Mouse (Mus musculus): Measurements from ENCODE around the gene Celf1.
"Not testable (repeated sequence)": the region's sequence is repeated elsewhere in the genome, so short reads cannot be mapped to it uniquely, and the experiment has no call there.

Celf1 gene

DNA sequence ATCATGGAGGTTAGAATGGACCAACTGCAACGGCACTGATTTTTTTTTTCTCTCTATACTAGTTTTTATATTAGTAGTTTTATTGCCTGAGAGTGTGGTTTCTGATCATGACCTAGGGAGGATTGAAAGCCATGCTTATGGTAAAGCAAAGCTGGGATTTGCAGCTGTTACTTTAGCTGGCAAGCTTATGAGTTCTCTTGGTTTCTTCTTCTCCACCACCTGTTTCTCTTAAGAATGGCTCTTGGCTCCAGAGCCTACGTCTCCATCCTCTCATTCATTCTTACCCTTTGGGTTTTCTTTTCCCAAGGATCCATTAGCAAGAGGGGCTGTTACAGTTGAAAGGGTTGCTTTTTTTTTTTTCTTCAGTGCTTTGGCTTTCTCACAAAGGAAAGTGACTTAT is 1.6 kb downstream of the Celf1 start:
- DNase-seq, result no peak

DNA sequence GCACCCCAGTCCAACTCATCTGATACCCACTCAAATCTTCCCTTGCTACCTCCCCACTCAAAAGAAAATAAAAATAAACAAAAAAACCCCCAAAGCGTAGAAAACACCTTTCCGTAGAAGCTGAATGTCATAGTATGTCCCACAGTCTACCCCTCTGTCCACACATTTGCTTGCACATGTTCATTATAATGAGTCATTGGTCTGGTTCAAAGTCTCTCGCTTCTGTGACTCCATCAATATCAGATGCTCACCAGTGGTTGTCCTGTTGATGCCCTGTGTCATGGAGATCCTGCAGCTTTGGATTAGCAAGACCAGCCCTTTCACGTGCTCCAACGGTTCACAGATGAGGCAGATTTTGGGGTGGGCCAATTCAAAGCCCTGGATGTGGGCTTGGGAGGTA is 10.0 kb downstream of the Celf1 start:
- no peak for DNase-seq

DNA sequence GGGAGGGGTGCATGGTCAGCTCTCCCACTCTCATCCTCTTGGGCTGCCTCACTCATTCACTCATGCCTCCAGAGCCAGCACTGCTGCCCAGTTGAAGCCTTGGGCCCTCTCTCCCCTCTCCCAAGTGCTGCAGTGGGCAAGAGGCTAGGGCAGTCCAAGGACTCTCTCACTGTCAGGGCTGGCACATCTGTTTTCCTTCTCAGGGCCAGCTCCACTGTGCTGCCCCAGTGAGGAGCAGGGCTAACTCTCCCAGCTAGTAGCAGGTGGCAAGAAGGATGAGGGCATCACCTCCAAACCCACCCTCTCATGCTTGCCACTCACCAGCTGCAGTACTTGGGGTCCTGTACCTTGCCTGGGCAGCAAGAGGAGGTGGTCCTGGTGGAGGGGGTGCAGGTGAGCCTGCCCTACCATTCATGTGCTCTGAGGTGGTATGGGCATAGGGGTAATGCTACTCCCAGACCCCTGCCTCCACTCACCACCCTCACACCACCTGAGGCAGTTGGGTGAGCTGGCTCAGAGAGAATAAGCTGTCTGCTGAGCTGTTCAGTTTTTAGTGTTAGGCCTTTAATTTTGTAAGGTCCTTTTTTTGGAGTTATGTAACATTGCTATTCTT is 10.5 kb downstream of the Celf1 start:
- no peak for DNase-seq

DNA sequence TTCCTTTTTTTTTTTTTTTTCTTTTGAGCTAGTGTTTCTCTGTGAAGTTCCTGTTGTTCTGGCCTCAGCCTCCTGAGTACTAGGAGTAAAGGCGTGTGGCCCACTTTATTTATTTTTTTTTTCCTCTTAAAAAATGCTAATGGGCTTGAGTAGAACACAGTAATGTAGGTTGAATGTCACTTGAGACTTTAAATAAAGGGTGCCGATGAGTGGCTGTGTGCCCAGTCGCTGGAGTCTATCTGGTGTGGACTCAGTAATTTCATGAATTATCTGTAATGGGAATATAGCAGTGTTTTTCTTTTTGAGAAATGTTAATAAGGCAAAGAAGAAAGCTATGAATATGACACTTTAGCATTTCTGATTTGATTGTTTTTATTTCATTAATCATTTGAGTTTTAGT is 13.3 kb downstream of the Celf1 start:
- DNase-seq, result no peak

DNA sequence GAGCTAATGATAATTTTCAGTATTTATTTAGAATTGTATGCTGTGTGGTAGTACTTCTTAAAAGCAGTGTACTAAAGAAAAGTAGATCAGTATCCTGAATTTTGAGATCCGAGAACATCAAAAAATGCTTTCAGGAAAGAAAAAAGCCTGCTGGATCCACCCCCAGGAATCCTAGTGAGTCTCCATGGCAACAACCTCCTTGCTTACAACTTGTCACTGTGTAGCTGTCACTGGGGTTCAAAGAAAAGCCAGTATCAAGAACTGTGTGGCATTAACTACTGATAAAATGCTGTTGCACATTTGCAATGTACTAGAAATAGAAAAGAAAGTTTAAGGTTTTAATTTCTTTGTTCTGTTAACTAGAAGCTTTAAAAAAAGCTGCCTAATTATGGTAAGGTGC is 15.9 kb downstream of the Celf1 start:
- DNase-seq, result no peak

- DNase-seq, result no peak
These were observed 18.7 kb downstream of the Celf1 start for GRCm38 (mm10) chr2:90958856-90959255.

GRCm38 (mm10) chr2:90960012-90960411 is 19.8 kb downstream of the Celf1 start:
- DNase-seq, result no peak

- no peak for DNase-seq
These were observed 23.1 kb downstream of the Celf1 start for GRCm38 (mm10) chr2:90963304-90963703.

- DNase-seq, result no peak
These were observed 24.8 kb downstream of the Celf1 start for GRCm38 (mm10) chr2:90964811-90965465.

GRCm38 (mm10) chr2:90965466-90966080 is 25.4 kb downstream of the Celf1 start:
- no peak for DNase-seq

DNA sequence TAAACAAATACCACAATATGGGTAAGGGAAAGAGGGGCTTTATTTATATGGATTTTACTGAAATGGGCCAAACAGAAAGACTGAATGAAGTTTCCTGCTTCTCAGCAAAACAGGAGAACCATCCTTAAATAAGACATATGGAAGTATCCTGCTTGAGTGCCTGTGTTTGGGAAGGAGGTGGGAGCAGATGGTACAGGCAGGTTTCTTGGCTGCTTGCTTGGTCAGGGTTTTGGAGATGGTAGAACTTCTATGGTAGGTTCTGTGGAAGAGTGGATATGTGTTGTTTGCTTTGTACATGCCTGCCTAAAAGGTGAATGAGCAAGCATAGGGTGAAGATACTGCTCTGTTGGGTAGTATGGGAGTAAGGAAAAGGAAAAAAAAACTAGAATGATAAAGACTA is 30.4 kb downstream of the Celf1 start:
- DNase-seq, result no peak

DNA sequence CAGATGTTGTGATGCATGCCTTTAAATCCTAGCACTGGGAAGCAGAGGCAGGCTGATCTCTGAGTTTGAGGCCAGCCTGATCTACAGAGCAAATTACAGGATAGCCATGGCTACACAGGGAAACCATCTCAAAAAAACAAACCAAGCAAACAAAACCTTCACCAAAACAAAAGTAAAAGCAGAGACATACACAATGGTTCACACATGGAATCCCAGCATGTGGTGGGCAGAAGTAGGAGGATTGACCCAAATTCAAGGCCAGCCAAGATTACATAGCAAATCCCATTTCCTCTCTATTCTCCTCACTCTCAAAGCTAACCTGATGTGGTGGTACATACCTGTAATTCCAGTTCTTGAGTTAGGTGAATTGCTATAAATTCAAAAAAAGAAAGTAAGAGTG is 33.9 kb downstream of the Celf1 start:
- no peak for DNase-seq

- DNase-seq, result no peak
These were observed 35.1 kb downstream of the Celf1 start for GRCm38 (mm10) chr2:90975181-90975835.

GRCm38 (mm10) chr2:90976590-90976989 is 36.4 kb downstream of the Celf1 start:
- no peak for DNase-seq

DNA sequence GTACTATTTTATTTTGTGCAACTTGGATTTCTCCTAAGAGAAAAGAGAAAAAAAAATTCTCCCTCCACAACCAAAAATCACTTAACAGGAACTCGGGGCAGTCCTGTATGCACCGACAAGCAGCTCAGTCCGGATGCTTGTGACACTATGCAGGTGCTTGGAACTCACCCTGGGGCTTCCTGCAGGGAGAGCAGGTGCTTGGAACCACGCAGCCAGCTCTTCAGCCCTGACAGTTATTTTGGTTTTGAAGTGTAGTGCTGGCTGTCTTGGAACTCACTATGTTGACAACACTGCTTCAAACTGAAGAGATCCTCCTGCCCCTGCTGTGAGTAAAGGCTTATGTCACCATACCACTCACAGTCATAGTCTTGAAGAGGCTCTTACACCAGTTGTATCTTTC is 37.1 kb downstream of the Celf1 start:
- no peak for DNase-seq

DNA sequence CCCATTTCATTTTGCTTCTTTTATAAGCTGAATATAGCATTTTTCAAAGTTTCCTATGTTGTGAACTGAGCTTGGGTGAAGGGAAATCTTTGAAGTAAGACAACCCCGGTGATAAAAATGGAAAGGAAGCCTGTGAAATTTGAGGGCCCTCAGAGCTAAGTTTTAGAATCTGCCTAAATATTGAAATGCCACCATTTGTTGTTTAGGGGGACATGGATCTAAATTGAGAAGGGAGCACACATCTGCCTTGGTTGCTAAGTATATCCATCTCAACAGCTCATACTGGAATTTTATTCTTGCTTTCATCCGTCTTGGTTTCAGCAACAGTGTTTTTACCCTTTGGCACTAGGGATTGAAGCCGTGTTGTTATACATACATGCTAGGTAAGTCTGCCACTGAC is 45.9 kb downstream of the Celf1 start:
- DNase-seq, result no peak

DNA sequence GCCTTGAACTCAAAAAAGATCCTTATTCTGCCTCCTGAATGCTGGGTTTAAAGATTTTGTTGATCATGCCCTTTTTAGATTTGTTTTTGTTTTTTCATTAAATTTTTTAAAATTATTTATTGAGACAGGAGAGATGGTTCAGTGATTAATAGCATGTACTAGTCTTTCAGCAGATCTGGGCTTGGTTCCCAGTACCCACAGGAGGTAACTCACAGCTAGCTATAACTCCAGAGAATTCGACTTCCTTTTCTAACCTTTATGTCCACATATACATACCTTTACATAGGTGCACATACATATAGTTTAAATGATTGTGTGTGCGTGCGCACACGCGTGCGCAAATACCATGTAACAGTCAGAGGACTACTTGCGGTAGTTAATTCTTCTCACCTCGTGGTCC is 68.4 kb downstream of the Celf1 start:
- DNase-seq, result no peak

GRCm38 (mm10) chr2:91013881-91014280 is 73.7 kb downstream of the Celf1 start:
- no peak for DNase-seq

GRCm38 (mm10) chr2:91015386-91015785 is 75.2 kb downstream of the Celf1 start:
- DNase-seq, result no peak

- DNase-seq, result no peak
These were observed 78.0 kb downstream of the Celf1 start for GRCm38 (mm10) chr2:91018061-91018788.

GRCm38 (mm10) chr2:91019911-91020310 is 79.7 kb downstream of the Celf1 start:
- no peak for DNase-seq

DNA sequence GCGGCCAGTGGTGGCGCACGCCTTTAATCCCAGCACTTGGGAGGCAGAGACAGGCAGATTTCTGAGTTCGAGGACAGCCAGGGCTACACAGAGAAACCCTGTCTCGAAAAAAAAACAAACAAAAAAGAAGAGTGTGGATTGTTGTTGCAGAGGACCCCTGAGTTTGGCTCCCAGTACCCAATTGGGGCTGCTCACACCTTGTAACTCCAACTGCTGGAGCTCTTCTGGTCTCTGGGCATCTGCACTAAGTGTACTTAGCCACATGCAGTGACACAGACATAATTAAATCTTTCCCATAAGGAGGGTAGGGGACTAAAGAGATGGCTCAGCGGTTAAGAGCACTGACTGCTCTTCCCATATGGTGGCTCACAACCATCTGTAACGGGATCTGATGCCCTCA is 82.1 kb downstream of the Celf1 start:
- DNase-seq, result not testable (repeated sequence)

GRCm38 (mm10) chr2:91023131-91023530 is 82.9 kb downstream of the Celf1 start:
- DNase-seq, result no peak

Data from kidney, adult 11 months (tissue).